Mouse (Mus musculus): ENCODE data around the gene Banp. TPM values are rescaled to one million over a fixed set of nuclear protein-coding genes. Genes with fewer than 3 reads are reported as not detected.

The Banp gene
- 10 to 100 TPM in 1 of 2 experiments, 1 to 10 TPM in 1; 8.8 to 18.7 TPM for total RNA-seq (2021)
- long read RNA-seq, experiment 1, full-length matches to known transcripts: 8 of 29 reads
- long read RNA-seq, experiment 1, partial matches to known transcripts: 4 of 29 reads
- long read RNA-seq, experiment 1, other reads (novel, unspliced or antisense): 17 of 29 reads
- long read RNA-seq, experiment 2, partial matches to known transcripts: 1 of 14 reads
- long read RNA-seq, experiment 2, other reads (novel, unspliced or antisense): 9 of 14 reads

DNA sequence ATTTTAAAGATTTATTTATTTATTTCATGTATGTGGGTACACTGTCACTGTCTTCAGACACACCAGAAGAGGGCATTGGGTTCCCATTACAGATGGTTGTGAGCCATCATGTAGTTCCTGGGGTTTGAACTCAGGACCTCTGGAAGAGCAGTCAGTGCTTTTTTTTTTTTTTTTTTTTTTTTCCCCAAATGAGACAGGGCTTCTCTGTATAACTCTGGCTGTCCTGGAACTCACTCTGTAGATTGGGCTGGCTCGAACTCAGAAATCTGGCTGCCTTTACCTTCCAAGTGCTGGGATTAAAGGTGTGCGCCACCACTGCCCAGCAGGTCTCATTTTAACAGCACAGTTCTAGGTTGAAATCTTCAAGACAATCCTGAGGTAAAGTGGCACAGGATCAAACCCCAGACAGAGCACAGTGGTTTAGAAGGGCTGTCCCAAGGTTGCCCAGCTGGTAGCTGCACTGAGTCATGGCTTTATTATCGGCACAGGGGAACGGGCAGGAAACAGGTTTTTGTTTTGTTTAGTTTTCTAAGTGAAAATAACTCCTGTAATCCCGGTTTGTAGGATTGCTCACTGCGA is at the start of gene Banp:
TSS of gene Banp (plus strand) at position 529 of the 579 bp plus-strand sequence.
- no peak for TF ChIP-seq CTCF (IDR thresholded peaks at IDR 0.05)
- no peak for DNase-seq
- Histone ChIP-seq H3K27ac (peak within 1 kb of the TSS; percentile 98), H3K4me3 (peak within 1 kb of the TSS; percentile 96)
- intact Hi-C loops (cut with DNase I): no loop called here

DNA sequence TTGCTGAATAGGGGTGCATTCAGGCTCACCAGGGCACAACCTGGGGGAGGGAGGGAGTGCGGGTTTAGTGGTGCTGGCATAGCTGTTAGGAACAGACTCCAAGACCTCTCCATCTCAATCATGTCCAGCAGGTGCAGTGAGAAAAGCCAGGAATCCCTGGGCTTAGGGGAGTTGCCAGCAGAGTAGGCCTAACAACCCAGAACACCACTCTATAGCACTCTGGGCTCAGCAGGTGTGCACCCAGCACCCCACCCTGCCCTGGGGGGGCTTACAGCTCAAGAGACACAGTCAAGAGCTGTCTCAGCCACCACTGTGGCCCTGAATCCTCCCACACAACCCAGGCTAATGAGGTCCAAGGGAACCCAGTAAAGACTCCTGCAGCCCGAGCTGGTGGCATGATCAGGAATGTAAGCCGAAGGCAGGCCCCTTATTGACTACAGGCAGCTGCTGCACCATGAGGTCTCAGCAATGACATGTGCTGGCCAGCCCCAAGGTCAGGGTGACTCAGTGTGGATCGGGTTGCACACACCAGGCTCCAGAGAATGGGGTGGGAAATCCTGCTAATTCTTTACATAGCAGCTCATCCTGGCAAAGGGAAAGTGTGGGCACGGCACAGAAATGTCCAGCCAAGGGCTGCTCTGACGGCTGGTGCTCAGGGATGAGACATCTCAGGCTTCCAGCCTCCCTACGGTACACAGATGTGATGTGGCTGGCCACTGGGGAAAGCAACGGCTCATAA is 47.9 kb upstream of the Banp start:
- H3K27ac ChIP-seq: peak overlapping the region; percentile 75

DNA sequence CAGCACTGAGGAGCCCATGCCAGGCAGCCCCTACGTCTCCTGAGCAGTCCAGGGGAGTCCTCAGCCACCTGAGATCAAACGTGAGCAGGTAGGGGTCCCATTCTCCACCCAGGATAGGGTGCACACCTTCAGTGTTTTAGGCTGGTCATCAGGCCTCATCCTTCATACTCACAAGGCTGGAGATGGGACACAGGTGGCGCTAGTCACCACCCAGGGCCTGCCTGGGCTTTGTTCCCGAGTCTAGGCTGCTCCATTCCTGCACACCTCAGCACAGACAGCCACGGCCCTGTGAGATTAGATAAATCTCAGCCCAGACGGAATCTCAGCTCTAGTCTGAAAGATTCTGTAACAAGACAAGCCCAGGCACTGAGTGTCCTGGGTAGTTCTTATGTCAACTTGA is 45.6 kb upstream of the Banp start:
- intact Hi-C loops (cut with DNase I): no loop called here
- DNase-seq: no peak
- Histone ChIP-seq H3K27ac (no peak overlapping the region), H3K4me3 (no peak overlapping the region)
- TF ChIP-seq CTCF (IDR thresholded peaks at IDR 0.05): no peak

More for the DNA sequence above, 47.9 kb upstream of the Banp start:
- TF ChIP-seq CTCF (IDR thresholded peaks at IDR 0.05): no peak
- DNase-seq: peak; percentile 67
- intact Hi-C loops (cut with DNase I): no loop called here
- no peak overlapping the region for H3K4me3 ChIP-seq

DNA sequence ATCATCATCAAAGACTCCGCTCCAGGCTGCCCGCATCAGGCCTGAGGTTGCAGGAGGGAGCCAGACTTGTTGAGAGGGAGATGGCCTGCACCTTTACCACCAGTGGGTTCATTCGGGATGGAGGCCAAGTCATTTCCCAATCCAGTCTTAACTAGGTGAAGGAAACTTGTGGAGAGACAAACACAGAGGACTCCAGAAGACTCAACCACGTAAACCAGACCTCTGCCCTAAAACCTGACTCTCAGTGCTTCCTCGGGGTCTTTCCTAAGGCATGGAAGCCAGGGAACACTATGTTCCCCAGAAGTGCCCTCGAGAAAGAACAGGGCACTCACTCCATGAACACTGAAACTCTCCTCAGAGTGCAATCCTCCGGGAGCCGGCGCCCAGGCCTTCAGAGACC is 44.6 kb upstream of the Banp start:
- TF ChIP-seq CTCF (IDR thresholded peaks at IDR 0.05): no peak
- DNase-seq: no peak
- intact Hi-C loops (cut with DNase I): no loop called here
- H3K4me3 ChIP-seq: no peak overlapping the region; the same call in 1 of the 2 replicates
- no peak overlapping the region for H3K27ac ChIP-seq

DNA sequence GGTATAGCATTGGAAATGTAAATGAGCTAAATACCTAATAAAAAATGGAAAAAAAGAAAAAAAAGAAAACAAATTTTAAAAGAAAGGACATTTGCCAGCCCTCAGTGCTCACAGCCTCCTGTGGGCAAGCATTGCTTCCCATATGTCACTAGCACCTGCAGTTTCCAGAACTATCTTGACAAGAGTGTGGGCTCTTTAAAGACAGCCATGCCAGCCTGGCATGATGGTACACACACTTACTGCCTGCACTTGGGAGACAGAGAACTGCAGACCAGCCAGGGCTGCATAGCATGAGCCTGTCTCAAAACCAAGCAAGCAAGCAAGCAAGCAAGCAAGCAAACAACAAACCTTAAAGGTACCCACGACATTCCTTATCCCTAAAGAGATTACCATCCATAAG is 44.1 kb upstream of the Banp start:
- H3K4me3 ChIP-seq: no peak overlapping the region; the same call in 1 of the 2 replicates
- intact Hi-C loops (cut with DNase I): no loop called here
- H3K27ac ChIP-seq: no peak overlapping the region
- no peak for TF ChIP-seq CTCF (IDR thresholded peaks at IDR 0.05)
- no peak for DNase-seq

DNA sequence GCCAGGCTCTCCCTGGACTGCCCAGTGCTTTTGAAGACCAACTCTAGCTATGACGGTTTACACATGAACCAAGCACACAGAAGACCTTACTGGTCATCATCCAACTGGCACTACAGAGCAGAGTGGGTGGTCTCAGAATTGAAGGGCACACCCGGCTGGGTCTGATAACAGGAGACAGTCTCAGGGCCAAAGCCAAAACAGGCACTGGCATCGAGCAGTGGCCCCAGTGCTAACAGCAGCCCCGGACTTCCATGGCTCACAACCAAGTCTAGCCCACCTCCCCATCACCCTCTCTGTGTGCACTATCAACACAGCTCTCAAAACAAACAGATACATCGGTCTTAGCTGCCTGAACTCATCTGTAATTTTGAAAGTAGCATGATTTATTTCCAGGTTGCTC is 43.7 kb upstream of the Banp start:
- no peak for DNase-seq
- Histone ChIP-seq H3K4me3 (peak overlapping the region; percentile 89), H3K27ac (no peak overlapping the region)
- intact Hi-C loops (cut with DNase I): no loop called here
- TF ChIP-seq CTCF (IDR thresholded peaks at IDR 0.05): no peak

DNA sequence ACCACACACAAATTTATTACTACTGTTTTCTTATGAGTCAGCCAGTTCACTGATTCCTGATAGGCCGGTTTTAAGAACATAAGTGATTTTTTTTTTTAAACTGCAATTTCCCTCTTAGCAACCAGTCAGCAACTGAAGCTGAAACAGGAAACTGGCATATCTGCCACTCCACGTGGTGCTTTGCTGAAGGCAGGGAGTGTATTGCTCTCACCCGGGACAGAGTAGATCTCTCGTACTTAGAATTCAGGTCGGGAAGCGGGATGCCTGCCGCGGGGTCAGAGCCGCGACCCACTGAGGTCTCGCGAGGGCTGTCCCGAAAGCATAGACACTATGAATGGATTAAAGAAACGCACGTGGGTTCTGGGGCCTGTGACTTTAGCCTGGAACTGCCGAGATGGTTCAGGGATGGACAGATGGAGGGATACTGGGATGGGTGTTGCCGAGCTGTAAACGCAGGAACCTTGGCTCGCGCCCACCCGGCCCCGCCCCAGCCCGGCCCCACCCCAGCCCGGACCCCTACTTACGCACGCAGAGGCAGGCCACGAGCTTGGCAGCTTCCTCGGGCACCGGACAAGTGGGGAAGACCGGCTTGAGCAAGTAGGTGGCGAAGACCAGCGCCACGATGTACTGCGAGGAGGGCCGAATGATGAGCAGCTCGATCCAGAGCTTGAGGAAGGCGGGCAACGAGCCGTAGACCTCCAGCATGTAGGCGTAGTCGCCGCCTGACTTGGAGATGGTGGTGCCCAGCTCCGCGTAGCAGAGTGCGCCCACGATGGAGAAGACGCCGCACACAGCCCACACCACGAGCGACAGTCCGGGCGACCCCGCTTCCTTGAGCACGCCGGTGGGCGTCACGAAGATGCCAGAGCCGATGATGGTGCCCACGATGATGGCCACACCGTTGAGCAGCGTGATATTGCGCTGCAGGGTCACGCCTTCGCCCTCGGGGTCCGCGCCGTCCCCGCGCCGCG is 42.7 kb upstream of the Banp start:
- peak overlapping the region; percentile 70 for H3K27ac ChIP-seq
- DNase-seq: peak; percentile 45
- intact Hi-C loops (cut with DNase I): no loop called here
- TF ChIP-seq CTCF (IDR thresholded peaks at IDR 0.05): no peak
- peak overlapping the region; percentile 89 for H3K4me3 ChIP-seq

DNA sequence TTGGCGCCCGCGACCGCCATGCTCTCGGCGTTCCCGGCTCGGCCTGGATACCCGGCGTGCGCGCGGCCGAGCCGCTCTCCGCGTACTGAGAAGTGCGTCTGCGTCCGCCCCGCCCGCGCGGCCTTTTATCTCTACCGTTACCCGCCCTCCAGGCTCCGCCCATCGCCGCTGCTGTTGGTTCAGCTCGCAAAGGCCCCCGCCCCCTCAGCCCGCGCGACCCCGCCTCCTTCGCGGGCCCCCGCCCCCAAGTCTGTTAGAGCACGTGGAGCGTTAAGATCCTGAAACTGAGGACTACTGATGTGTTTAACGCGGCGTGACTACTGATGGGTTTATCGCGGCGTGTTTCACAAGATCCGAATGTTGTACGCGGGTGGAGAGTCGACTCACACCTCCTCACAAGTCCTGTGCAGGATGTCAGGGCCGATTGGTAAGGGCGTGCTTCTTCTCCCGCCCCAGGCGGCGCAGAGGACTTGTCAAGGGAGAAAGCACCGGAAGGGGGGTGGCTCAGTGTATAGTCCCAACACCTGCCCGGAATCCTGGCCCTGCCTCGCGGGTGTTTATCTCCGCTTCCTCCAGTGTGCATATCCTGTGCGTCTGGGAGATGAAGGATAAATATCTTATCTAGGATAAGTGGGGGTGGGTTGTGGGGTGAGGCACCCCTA is 41.8 kb upstream of the Banp start, which contains the start of gene Slc7a5:
TSS of gene Slc7a5 (minus strand) at position 108 of the 662 bp plus-strand sequence.
- DNase-seq: peak; percentile 98
- no peak for TF ChIP-seq CTCF (IDR thresholded peaks at IDR 0.05)
- intact Hi-C loops (cut with DNase I): no loop called here
- peak within 1 kb of the TSS; percentile 70 for H3K27ac ChIP-seq
- H3K4me3 ChIP-seq: peak within 1 kb of the TSS; percentile 89

DNA sequence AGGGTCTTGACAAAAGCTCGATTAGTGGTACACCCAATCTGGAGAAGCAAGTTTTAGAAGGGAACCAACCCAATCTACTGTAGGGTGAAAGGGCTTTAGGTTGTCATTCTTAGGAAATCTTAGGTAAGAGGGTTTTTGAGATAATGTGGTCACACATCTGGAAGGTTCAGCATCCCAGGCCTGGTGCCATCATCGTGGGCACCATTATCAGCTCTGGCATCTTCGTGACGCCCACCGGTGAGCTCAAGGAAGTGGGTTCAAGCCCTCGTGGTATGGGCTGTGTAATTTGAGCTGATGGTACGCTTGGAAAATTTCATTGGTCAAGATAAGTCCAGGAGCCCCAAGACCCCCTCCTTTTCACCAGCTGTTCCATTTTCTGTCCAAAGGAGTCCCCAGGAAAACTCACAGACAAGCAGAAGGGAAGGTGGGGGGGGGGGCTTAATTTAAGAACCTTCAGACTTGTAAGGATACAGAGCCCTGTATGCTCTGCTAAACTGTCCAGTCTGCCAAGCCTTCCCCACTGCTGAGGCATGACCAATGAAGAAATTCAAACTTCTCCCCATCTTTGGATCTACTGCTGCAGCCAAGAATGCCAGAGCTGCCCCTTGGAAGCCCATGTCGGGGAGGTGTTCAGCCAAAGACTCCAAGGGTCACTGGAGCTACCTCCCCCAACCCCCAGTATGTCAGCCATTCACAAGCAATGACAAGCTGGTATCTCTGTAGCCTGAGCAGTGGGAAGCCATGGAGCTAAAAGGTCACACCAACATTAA is 41.0 kb upstream of the Banp start:
- no peak for TF ChIP-seq CTCF (IDR thresholded peaks at IDR 0.05)
- H3K4me3 ChIP-seq: no peak overlapping the region
- H3K27ac ChIP-seq: no peak overlapping the region
- DNase-seq: no peak
- intact Hi-C loops (cut with DNase I): loop anchor here (1.0 kb wide), 2 partner anchors 34 to 58 kb away; no protein-coding TSS in a partner anchor

DNA sequence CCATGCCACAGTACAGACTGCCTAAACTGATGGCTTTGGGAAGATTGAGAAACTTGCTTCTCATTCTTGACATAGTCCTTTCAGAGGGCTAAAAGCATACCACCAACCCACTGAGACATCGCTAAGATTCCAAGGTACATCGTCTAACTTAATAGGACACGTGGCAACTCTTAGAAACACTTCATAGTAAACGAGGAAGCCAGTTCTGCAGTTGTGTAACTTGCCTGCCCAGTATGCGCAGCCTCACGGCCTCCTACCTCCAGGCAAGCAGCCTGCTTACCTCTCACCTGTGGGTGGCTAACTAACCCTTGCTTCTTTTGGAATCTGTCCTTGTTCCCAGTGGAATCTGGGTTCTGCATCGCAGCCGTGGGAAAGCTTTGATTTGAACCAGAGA is 40.4 kb upstream of the Banp start:
- no peak for TF ChIP-seq CTCF (IDR thresholded peaks at IDR 0.05)
- intact Hi-C loops (cut with DNase I): loop anchor here (1.0 kb wide), 2 partner anchors 35 to 59 kb away; no protein-coding TSS in a partner anchor
- H3K27ac ChIP-seq: no peak overlapping the region
- no peak overlapping the region for H3K4me3 ChIP-seq
- no peak for DNase-seq

DNA sequence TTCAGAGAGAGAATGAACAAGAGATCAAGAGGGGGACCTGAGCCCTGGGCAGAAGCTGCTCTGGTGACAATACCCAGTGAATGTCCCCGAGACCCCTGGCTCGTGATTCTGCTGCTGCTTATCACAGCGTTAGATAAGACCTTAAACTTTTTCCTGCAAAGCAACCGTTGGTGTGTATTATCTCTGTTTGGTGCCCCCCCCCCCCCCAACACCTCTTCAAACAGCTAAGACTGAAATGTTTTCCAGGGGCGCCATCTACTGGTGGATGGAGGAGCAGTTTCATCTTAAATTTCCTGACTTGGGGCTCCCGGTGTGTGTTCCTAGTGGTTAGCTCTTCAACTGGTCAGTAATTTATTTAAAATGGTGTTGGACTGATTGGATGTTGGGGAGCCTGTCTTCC is 39.9 kb upstream of the Banp start:
- peak; percentile 77 for DNase-seq
- intact Hi-C loops (cut with DNase I): loop anchor here (1.0 kb wide), 2 partner anchors 35 to 59 kb away; no protein-coding TSS in a partner anchor
- Histone ChIP-seq H3K4me3 (no peak overlapping the region), H3K27ac (no peak overlapping the region)
- peak; percentile 76 for TF ChIP-seq CTCF (IDR thresholded peaks at IDR 0.05)

All from gastrocnemius, adult 2 months (tissue).